Mouse (Mus musculus): ENCODE measurements around the gene Atp8a2. TPM values are rescaled to one million over a fixed set of nuclear protein-coding genes. Genes with fewer than 3 reads are reported as not detected.
A peak's percentile ranks its signal among the peaks of the same experiment; 100 is the strongest.

Atp8a2 gene
- polyA plus RNA-seq, 1 experiment from 2014 or later, result 0.25 TPM

GRCm38 (mm10) chr14:59648611-59649010 is 548.4 kb downstream of the Atp8a2 start:
- H3K36me3 ChIP-seq (ENCODE audit: insufficient read depth, low read length), result no peaks in the 10 kb centered on the region
- no peak overlapping the region for H3K4me2 ChIP-seq (replicated peaks; ENCODE audit: low read depth, low read length)
- H3K27ac ChIP-seq (ENCODE audit: low read length), result no peak overlapping the region
- H3K4me1 ChIP-seq (ENCODE audit: insufficient read depth, low read depth, low read length), result no peaks in the 10 kb centered on the region
- DNase-seq (ENCODE audit: low spot score) (no peak), ATAC-seq (no peak)
- TF ChIP-seq EP300 (IDR thresholded peaks at IDR 0.05), result no peak
- no peak for TF ChIP-seq CTCF (IDR thresholded peaks at IDR 0.05)
- no peaks in the 10 kb centered on the region for H3K9me3 ChIP-seq (ENCODE audit: low read length)
- no peak overlapping the region for H3K9ac ChIP-seq (replicated peaks; ENCODE audit: low read depth)
- whole genome bisulfite sequencing, result 76% methylated on average over 10 of the region's 10 CpGs
- no peaks in the 10 kb centered on the region for H3K27me3 ChIP-seq (replicated peaks; ENCODE audit: insufficient read depth, low read length)
- no peak overlapping the region for H3K4me3 ChIP-seq (ENCODE audit: low read depth, low read length)

DNA sequence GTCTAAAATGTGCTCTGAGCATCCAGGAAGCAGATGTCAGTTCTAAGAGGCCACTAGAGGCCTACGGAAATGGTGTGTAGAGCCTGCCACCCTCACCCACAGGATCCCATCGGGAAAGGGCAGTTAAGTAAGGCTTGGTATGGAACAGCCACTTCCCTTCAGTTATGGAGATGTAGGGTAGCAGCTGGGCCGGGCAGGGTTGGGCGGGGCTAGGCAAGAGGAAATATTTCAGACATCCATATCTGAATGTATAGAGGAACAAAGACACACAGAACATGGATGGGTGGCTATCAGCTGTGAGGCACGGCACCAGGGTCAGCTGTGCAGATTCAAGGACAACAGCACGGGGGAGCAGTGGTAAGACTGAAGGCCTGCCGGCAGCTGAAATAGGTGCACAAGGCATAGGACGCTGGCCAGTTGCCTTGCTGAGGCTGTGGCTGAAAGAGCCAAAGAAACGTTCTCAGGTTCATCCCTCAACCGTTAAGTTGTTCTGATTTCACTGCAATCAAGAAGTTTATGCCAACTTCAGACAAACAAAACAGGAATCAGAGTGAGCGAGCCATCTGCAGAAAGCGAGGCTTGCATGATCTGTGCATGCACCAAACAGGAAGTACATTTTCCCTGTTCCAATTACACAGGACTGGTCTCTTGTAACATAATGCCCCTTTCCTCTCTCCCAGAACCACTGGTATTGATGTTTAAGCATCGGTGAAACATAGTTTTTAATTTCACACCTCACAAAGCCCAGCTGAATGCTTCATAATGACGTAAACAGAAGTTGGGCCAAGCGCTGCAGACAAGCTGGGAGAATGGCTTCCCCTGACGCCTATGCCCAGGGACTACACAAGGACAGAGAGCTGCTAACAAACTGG is 549.9 kb downstream of the Atp8a2 start:
- DNase-seq (ENCODE audit: low spot score) (no peak), ATAC-seq (no peak)
- H3K36me3 ChIP-seq (ENCODE audit: insufficient read depth, low read length), result no peaks in the 10 kb centered on the region
- no peaks in the 10 kb centered on the region for H3K9me3 ChIP-seq (ENCODE audit: low read length)
- no peak overlapping the region for H3K9ac ChIP-seq (replicated peaks; ENCODE audit: low read depth)
- 52% methylated on average over 16 of the region's 16 CpGs for WGBS
- H3K4me2 ChIP-seq (replicated peaks; ENCODE audit: low read depth, low read length), result no peak overlapping the region
- H3K27me3 ChIP-seq (replicated peaks; ENCODE audit: insufficient read depth, low read length), result no peaks in the 10 kb centered on the region
- H3K27ac ChIP-seq (ENCODE audit: low read length), result no peak overlapping the region
- no peaks in the 10 kb centered on the region for H3K4me1 ChIP-seq (ENCODE audit: insufficient read depth, low read depth, low read length)
- no peak overlapping the region for H3K4me3 ChIP-seq (ENCODE audit: low read depth, low read length)
- TF ChIP-seq EP300 (IDR thresholded peaks at IDR 0.05), result no peak
- 0 out of 2 replicates have a peak, but pooled peaks have one; percentile 15 for TF ChIP-seq CTCF (IDR thresholded peaks at IDR 0.05)

DNA sequence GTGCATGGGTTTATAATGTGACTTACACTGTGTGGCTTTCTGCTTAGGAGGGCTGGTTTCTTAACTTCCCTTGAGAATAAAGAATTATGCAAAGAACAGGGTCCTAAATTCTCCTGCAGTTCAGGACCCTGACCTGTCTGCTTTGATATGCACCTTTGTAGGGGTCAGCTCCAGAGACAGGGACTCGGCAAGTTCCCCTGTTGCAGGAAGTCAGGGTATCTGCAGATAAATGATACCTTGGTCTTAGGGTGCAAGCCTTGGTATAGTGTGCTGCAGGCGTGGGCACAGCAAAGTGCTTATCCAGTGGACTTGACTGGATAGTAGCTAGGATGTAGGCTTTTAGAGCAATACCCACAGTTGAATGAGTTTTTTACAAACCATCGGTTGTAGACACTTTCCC is 552.1 kb downstream of the Atp8a2 start:
- no peaks in the 10 kb centered on the region for H3K4me1 ChIP-seq (ENCODE audit: insufficient read depth, low read depth, low read length)
- H3K9ac ChIP-seq (replicated peaks; ENCODE audit: low read depth), result no peak overlapping the region
- H3K9me3 ChIP-seq (ENCODE audit: low read length), result no peaks in the 10 kb centered on the region
- H3K4me3 ChIP-seq (ENCODE audit: low read depth, low read length), result no peak overlapping the region
- TF ChIP-seq CTCF (IDR thresholded peaks at IDR 0.05) (no peak), EP300 (IDR thresholded peaks at IDR 0.05) (no peak)
- WGBS, result 83% methylated on average over 3 of the region's 3 CpGs
- DNase-seq (ENCODE audit: low spot score) (no peak), ATAC-seq (no peak)
- no peaks in the 10 kb centered on the region for H3K27me3 ChIP-seq (replicated peaks; ENCODE audit: insufficient read depth, low read length)
- H3K27ac ChIP-seq (ENCODE audit: low read length), result no peak overlapping the region
- no peak overlapping the region for H3K4me2 ChIP-seq (replicated peaks; ENCODE audit: low read depth, low read length)
- no peaks in the 10 kb centered on the region for H3K36me3 ChIP-seq (ENCODE audit: insufficient read depth, low read length)

- no peak overlapping the region for H3K27ac ChIP-seq (ENCODE audit: low read length)
- DNase-seq (ENCODE audit: low spot score), result no peak
Observed at GRCm38 (mm10) chr14:59644166-59644565, 552.8 kb downstream of the Atp8a2 start.

GRCm38 (mm10) chr14:59643582-59643981 is 553.4 kb downstream of the Atp8a2 start:
- no peaks in the 10 kb centered on the region for H3K9me3 ChIP-seq (ENCODE audit: low read length)
- TF ChIP-seq EP300 (IDR thresholded peaks at IDR 0.05) (no peak), CTCF (IDR thresholded peaks at IDR 0.05) (no peak)
- H3K4me2 ChIP-seq (replicated peaks; ENCODE audit: low read depth, low read length), result no peak overlapping the region
- peak; percentile 66 for DNase-seq (ENCODE audit: low spot score)
- no peaks in the 10 kb centered on the region for H3K36me3 ChIP-seq (ENCODE audit: insufficient read depth, low read length)
- H3K9ac ChIP-seq (replicated peaks; ENCODE audit: low read depth), result no peak overlapping the region
- H3K4me1 ChIP-seq (ENCODE audit: insufficient read depth, low read depth, low read length), result no peaks in the 10 kb centered on the region
- WGBS, result 17% methylated on average over 12 of the region's 12 CpGs
- H3K27ac ChIP-seq (ENCODE audit: low read length), result no peak overlapping the region
- ATAC-seq, result peak; percentile 62
- no peaks in the 10 kb centered on the region for H3K27me3 ChIP-seq (replicated peaks; ENCODE audit: insufficient read depth, low read length)
- H3K4me3 ChIP-seq (ENCODE audit: low read depth, low read length), result no peak overlapping the region

More at GRCm38 (mm10) chr14:59644166-59644565, 552.8 kb downstream of the Atp8a2 start:
- no peaks in the 10 kb centered on the region for H3K9me3 ChIP-seq (ENCODE audit: low read length)
- no peaks in the 10 kb centered on the region for H3K27me3 ChIP-seq (replicated peaks; ENCODE audit: insufficient read depth, low read length)
- no peaks in the 10 kb centered on the region for H3K36me3 ChIP-seq (ENCODE audit: insufficient read depth, low read length)
- no peak overlapping the region for H3K4me2 ChIP-seq (replicated peaks; ENCODE audit: low read depth, low read length)
- no peak overlapping the region for H3K9ac ChIP-seq (replicated peaks; ENCODE audit: low read depth)
- H3K4me1 ChIP-seq (ENCODE audit: insufficient read depth, low read depth, low read length), result no peaks in the 10 kb centered on the region
- TF ChIP-seq CTCF (IDR thresholded peaks at IDR 0.05) (no peak), EP300 (IDR thresholded peaks at IDR 0.05) (no peak)
- WGBS, result 85% methylated on average over 1 of the region's 1 CpGs
- no peak for ATAC-seq
- H3K4me3 ChIP-seq (ENCODE audit: low read depth, low read length), result no peak overlapping the region

DNA sequence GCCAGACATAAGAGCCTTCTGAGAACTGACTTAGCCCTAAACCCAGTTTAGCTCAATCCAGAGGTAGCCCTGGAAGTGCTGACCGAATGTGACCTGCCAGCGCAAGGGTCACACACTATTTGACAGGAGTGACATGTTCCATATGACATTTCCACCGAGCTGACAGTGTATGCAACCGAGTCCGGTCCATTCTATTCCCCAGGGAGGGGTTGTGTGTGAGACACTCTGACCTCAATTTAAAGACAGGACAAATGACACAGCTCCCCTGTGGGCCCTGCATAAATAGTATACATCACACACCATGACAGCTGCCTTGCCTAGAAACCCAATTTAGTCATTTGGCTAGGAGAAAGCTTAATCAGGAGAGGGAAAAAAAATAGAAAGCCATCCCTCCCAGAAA is 555.1 kb downstream of the Atp8a2 start:
- no peaks in the 10 kb centered on the region for H3K9me3 ChIP-seq (ENCODE audit: low read length)
- H3K4me2 ChIP-seq (replicated peaks; ENCODE audit: low read depth, low read length), result no peak overlapping the region
- no peak overlapping the region for H3K4me3 ChIP-seq (ENCODE audit: low read depth, low read length)
- no peak for TF ChIP-seq CTCF (IDR thresholded peaks at IDR 0.05)
- TF ChIP-seq EP300 (IDR thresholded peaks at IDR 0.05), result no peak
- H3K4me1 ChIP-seq (ENCODE audit: insufficient read depth, low read depth, low read length), result no peaks in the 10 kb centered on the region
- H3K36me3 ChIP-seq (ENCODE audit: insufficient read depth, low read length), result no peaks in the 10 kb centered on the region
- 41% methylated on average over 5 of the region's 5 CpGs for WGBS
- no peak for DNase-seq (ENCODE audit: low spot score)
- no peak overlapping the region for H3K27ac ChIP-seq (ENCODE audit: low read length)
- no peak overlapping the region for H3K9ac ChIP-seq (replicated peaks; ENCODE audit: low read depth)
- H3K27me3 ChIP-seq (replicated peaks; ENCODE audit: insufficient read depth, low read length), result no peaks in the 10 kb centered on the region
- ATAC-seq, result peak; percentile 19; the same call in 1 of the 2 replicates

Measured in lung, postnatal 0 days (tissue).